ENCODE assay signal across 25 mouse cellular contexts in the genomic region with DNA sequence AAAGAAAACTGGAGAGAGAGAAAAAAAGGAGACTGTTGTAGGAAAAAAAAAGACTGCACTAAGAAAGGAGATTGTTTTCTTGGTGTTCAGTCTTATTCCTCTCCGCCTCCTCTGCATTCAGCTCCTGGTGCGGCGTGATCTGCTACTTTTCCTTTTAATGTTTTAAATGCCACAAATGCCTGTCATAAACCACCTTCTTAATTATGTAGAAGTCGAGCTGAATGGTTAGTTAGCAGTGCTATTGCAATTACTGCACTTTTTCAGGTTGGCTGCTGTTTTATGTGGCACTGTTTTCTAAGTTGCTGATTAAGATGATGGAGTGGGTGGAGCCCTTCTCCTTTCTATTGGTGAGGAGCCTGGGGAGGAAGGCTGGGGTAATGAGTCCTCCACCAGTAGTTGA.
DNase-seq lines count a peak whose midpoint lies in the region; ATAC-seq and TF ChIP-seq lines count a peak whose summit lies in the region.
"Had no signal": no experiment of that assay in that cellular context is flagged by ENCODE, and none has a peak within 500 bp of the region (broad histone marks: within the 10 kb centered on the region; RNA-seq: fewer than 3 reads in every experiment).

No protein-coding gene starts in this region.

- H3K4me2 ChIP-seq in midbrain, postnatal 0 days (ENCODE audit: low read depth, low read length, poor library complexity, severe bottlenecking), result no peak overlapping the region
- H3K4me2 ChIP-seq in midbrain, embryonic 14.5 days (ENCODE audit: low read length), result no peak overlapping the region
- H3K4me2 ChIP-seq in forebrain, embryonic 16.5 days (ENCODE audit: low read length), result 0 out of 2 replicates have a peak overlapping the region, but pooled peaks have one; percentile 9
- H3K4me2 ChIP-seq: embryonic facial prominence, embryonic 15.5 days; heart, embryonic 15.5 days; kidney, embryonic 15.5 days; neural tube, embryonic 12.5 days; stomach, embryonic 15.5 days had no signal

- H3K27me3 ChIP-seq in midbrain, postnatal 0 days (ENCODE audit: insufficient read depth, low read length), result no peaks in the 10 kb centered on the region
- H3K27me3 ChIP-seq in midbrain, embryonic 14.5 days (ENCODE audit: control insufficient read depth, insufficient read depth, low read length), result no peaks in the 10 kb centered on the region
- no peaks in the 10 kb centered on the region for H3K27me3 ChIP-seq in forebrain, embryonic 16.5 days (replicated peaks; ENCODE audit: control insufficient read depth, insufficient read depth, low read length)
- H3K27me3 ChIP-seq: embryonic facial prominence, embryonic 15.5 days; heart, embryonic 15.5 days; kidney, embryonic 15.5 days; neural tube, embryonic 12.5 days; Patski; stomach, embryonic 15.5 days had no signal

- peak; percentile 27; the same call in 1 of the 2 replicates for ATAC-seq in frontal cortex, adult (ENCODE audit: low TSS enrichment)
- ATAC-seq in midbrain, postnatal 0 days (ENCODE audit: low FRiP score), result no peak
- no peak for ATAC-seq in midbrain, embryonic 14.5 days (ENCODE audit: low FRiP score, low TSS enrichment)
- ATAC-seq in forebrain, embryonic 16.5 days, result no peak
- ATAC-seq: Patski had no signal

- no peak for DNase-seq in frontal cortex, postnatal 14 days (ENCODE audit: low spot score in 2 of 2)
- no peak for DNase-seq in midbrain, postnatal 0 days (ENCODE audit: low spot score)
- no peak for DNase-seq in midbrain, embryonic 14.5 days
- DNase-seq in telencephalon, adult 2 months (ENCODE audit: low read depth, low spot score), result peak; percentile 21
- DNase-seq in MN1 (ENCODE audit: low spot score), result no peak
- no peak for DNase-seq in left cerebral cortex, adult 2 months (ENCODE audit: extremely low spot score in 1 of 2, low spot score in 2 of 2)
- DNase-seq: adrenal gland, adult 2 months; cerebellum, adult 2 months; cerebellum, postnatal 36 days; gastrocnemius, adult 2 months; heart, postnatal 4 days; kidney, adult 11 months; kidney, postnatal 36 days; layer of hippocampus, postnatal 36 days; lung, postnatal 4 days; thymus, adult 18-20 months; thymus, postnatal 4 days had no signal

- H3K9me3 ChIP-seq in midbrain, postnatal 0 days (ENCODE audit: low read length), result no peaks in the 10 kb centered on the region
- H3K9me3 ChIP-seq in midbrain, embryonic 14.5 days (ENCODE audit: control insufficient read depth, low read length), result no peaks in the 10 kb centered on the region
- H3K9me3 ChIP-seq in forebrain, embryonic 16.5 days (ENCODE audit: control insufficient read depth, low read length), result no peaks in the 10 kb centered on the region
- H3K9me3 ChIP-seq: embryonic facial prominence, embryonic 15.5 days; heart, embryonic 15.5 days; kidney, embryonic 15.5 days; neural tube, embryonic 12.5 days; stomach, embryonic 15.5 days had no signal

- H3K9ac ChIP-seq in midbrain, postnatal 0 days (replicated peaks; ENCODE audit: low read length, poor library complexity, severe bottlenecking), result no peak overlapping the region
- no peak overlapping the region for H3K9ac ChIP-seq in midbrain, embryonic 14.5 days (replicated peaks; ENCODE audit: low read length)
- H3K9ac ChIP-seq in forebrain, embryonic 16.5 days (replicated peaks; ENCODE audit: low read depth, low read length), result no peak overlapping the region
- H3K9ac ChIP-seq: embryonic facial prominence, embryonic 15.5 days; heart, embryonic 15.5 days; kidney, embryonic 15.5 days; neural tube, embryonic 12.5 days; stomach, embryonic 15.5 days had no signal

- peak overlapping the region; percentile 18; the same call in 1 of the 2 replicates for H3K27ac ChIP-seq in midbrain, postnatal 0 days (ENCODE audit: low read depth, low read length)
- no peak overlapping the region for H3K27ac ChIP-seq in midbrain, embryonic 14.5 days (replicated peaks; ENCODE audit: low read depth, low read length)
- H3K27ac ChIP-seq in forebrain, embryonic 16.5 days (ENCODE audit: low read length), result no peak overlapping the region
- no peak overlapping the region for H3K27ac ChIP-seq in left cerebral cortex, adult 2 months
- H3K27ac ChIP-seq: embryonic facial prominence, embryonic 15.5 days; gastrocnemius, adult 2 months; heart, embryonic 15.5 days; kidney, embryonic 15.5 days; neural tube, embryonic 12.5 days; stomach, embryonic 15.5 days had no signal

- no peak for TF ChIP-seq CTCF in midbrain, postnatal 0 days (IDR thresholded peaks at IDR 0.05)
- TF ChIP-seq CTCF in left cerebral cortex, adult 2 months (IDR thresholded peaks at IDR 0.05), result no peak

- WGBS in midbrain, postnatal 0 days, result 21% methylated on average over 4 of the region's 4 CpGs
- WGBS in midbrain, embryonic 14.5 days, result 23% methylated on average over 4 of the region's 4 CpGs
- WGBS in forebrain, embryonic 16.5 days, result 10% methylated on average over 4 of the region's 4 CpGs

- H3K4me1 ChIP-seq in midbrain, postnatal 0 days (ENCODE audit: insufficient read depth, low read length), result 0 out of 2 replicates have a peak, but pooled peaks cover 4% of the 10 kb centered on the region
- H3K4me1 ChIP-seq in midbrain, embryonic 14.5 days (ENCODE audit: control insufficient read depth, insufficient read depth, low read length), result 0 out of 2 replicates have a peak, but pooled peaks cover 7% of the 10 kb centered on the region
- peaks cover 9% of the 10 kb centered on the region for H3K4me1 ChIP-seq in forebrain, embryonic 16.5 days (replicated peaks; ENCODE audit: control insufficient read depth, insufficient read depth, low read length)
- H3K4me1 ChIP-seq: embryonic facial prominence, embryonic 15.5 days; heart, embryonic 15.5 days; kidney, embryonic 15.5 days; stomach, embryonic 15.5 days had no signal

- intact Hi-C loops in left cerebral cortex, adult 2 months (cut with DNase I), result no loop called here

- no peak overlapping the region for H3K4me3 ChIP-seq in midbrain, postnatal 0 days (ENCODE audit: low read depth, low read length)
- no peak overlapping the region for H3K4me3 ChIP-seq in midbrain, embryonic 14.5 days (replicated peaks; ENCODE audit: low read depth, low read length)
- H3K4me3 ChIP-seq in forebrain, embryonic 16.5 days (replicated peaks; ENCODE audit: low read length), result no peak overlapping the region
- no peak overlapping the region for H3K4me3 ChIP-seq in left cerebral cortex, adult 2 months
- H3K4me3 ChIP-seq: embryonic facial prominence, embryonic 15.5 days; gastrocnemius, adult 2 months; heart, embryonic 15.5 days; kidney, embryonic 15.5 days; neural tube, embryonic 12.5 days; stomach, embryonic 15.5 days had no signal

- no peaks in the 10 kb centered on the region for H3K36me3 ChIP-seq in midbrain, postnatal 0 days (ENCODE audit: insufficient read depth, low read length)
- H3K36me3 ChIP-seq in midbrain, embryonic 14.5 days (ENCODE audit: control insufficient read depth, insufficient read depth, low read length), result no peaks in the 10 kb centered on the region
- H3K36me3 ChIP-seq in forebrain, embryonic 16.5 days (ENCODE audit: control insufficient read depth, insufficient read depth), result no peaks in the 10 kb centered on the region
- H3K36me3 ChIP-seq: embryonic facial prominence, embryonic 15.5 days; heart, embryonic 15.5 days; kidney, embryonic 15.5 days; neural tube, embryonic 12.5 days; stomach, embryonic 15.5 days had no signal
